Mouse (Mus musculus): Measurements from ENCODE around the gene Polr1d. TPM values are rescaled to one million over a fixed set of nuclear protein-coding genes. Genes with fewer than 3 reads are reported as not detected.

The Polr1d gene
- polyA plus RNA-seq, 1 experiment from 2014 or later, result 71.8 TPM

GRCm38 (mm10) chr5:147050816-147051499 is 25.9 kb upstream of the Polr1d start:
- 26% methylated on average over 13 of the region's 13 CpGs for whole genome bisulfite sequencing (ENCODE audit: missing documents)
- Histone ChIP-seq H3K36me3 (ENCODE audit: inconsistent target) (no peaks in the 10 kb centered on the region), H3K79me2 (ENCODE audit: inconsistent target) (peaks cover 85% of the 10 kb centered on the region; the same call in 1 of the 2 replicates), H3K27ac (no peak overlapping the region; the same call in 1 of the 2 replicates), H3K4me3 (ENCODE audit: inconsistent target) (peak overlapping the region; percentile 25)

- Histone ChIP-seq H3K27ac (no peak overlapping the region), H3K4me3 (ENCODE audit: inconsistent target) (no peak overlapping the region)
Observed at GRCm38 (mm10) chr5:147051500-147052308, 25.1 kb upstream of the Polr1d start.

GRCm38 (mm10) chr5:147052309-147052558 is 24.6 kb upstream of the Polr1d start:
- H3K79me2 ChIP-seq (ENCODE audit: inconsistent target), result peaks cover 92% of the 10 kb centered on the region
- H3K36me3 ChIP-seq (ENCODE audit: inconsistent target), result no peaks in the 10 kb centered on the region
- H3K4me3 ChIP-seq (ENCODE audit: inconsistent target), result no peak overlapping the region
- no peak overlapping the region for H3K27ac ChIP-seq
- WGBS (ENCODE audit: missing documents), result 97% methylated on average over 4 of the region's 4 CpGs

More at GRCm38 (mm10) chr5:147051500-147052308, 25.1 kb upstream of the Polr1d start:
- peaks cover 92% of the 10 kb centered on the region; the same call in 1 of the 2 replicates for H3K79me2 ChIP-seq (ENCODE audit: inconsistent target)
- no peaks in the 10 kb centered on the region for H3K36me3 ChIP-seq (ENCODE audit: inconsistent target)
- 73% methylated on average over 28 of the region's 29 CpGs for WGBS (ENCODE audit: missing documents)

- Histone ChIP-seq H3K4me3 (ENCODE audit: inconsistent target) (no peak overlapping the region), H3K27ac (no peak overlapping the region), H3K36me3 (ENCODE audit: inconsistent target) (no peaks in the 10 kb centered on the region), H3K79me2 (ENCODE audit: inconsistent target) (peaks cover 92% of the 10 kb centered on the region)
- WGBS (ENCODE audit: missing documents), result 90% methylated on average over 6 of the region's 6 CpGs
Observed at GRCm38 (mm10) chr5:147053071-147053470, 23.8 kb upstream of the Polr1d start.

- H3K27ac ChIP-seq, result no peak overlapping the region
Observed at GRCm38 (mm10) chr5:147053481-147053880, 23.4 kb upstream of the Polr1d start.

GRCm38 (mm10) chr5:147054328-147054727 is 22.5 kb upstream of the Polr1d start:
- 96% methylated on average over 6 of the region's 6 CpGs for WGBS (ENCODE audit: missing documents)
- H3K27ac ChIP-seq, result no peak overlapping the region
- H3K79me2 ChIP-seq (ENCODE audit: inconsistent target), result peaks cover 92% of the 10 kb centered on the region
- no peaks in the 10 kb centered on the region for H3K36me3 ChIP-seq (ENCODE audit: inconsistent target)
- H3K4me3 ChIP-seq (ENCODE audit: inconsistent target), result no peak overlapping the region

More at GRCm38 (mm10) chr5:147053481-147053880, 23.4 kb upstream of the Polr1d start:
- Histone ChIP-seq H3K4me3 (ENCODE audit: inconsistent target) (no peak overlapping the region), H3K79me2 (ENCODE audit: inconsistent target) (peaks cover 92% of the 10 kb centered on the region), H3K36me3 (ENCODE audit: inconsistent target) (no peaks in the 10 kb centered on the region)
- WGBS (ENCODE audit: missing documents), result 86% methylated on average over 3 of the region's 3 CpGs

- no peaks in the 10 kb centered on the region for H3K36me3 ChIP-seq (ENCODE audit: inconsistent target)
- no peak overlapping the region for H3K4me3 ChIP-seq (ENCODE audit: inconsistent target)
- H3K79me2 ChIP-seq (ENCODE audit: inconsistent target), result peaks cover 90% of the 10 kb centered on the region
- 100% methylated on average over 2 of the region's 2 CpGs for WGBS (ENCODE audit: missing documents)
- no peak overlapping the region for H3K27ac ChIP-seq
Observed at GRCm38 (mm10) chr5:147054747-147055270, 22.0 kb upstream of the Polr1d start.

- Histone ChIP-seq H3K36me3 (ENCODE audit: inconsistent target) (no peaks in the 10 kb centered on the region), H3K27ac (no peak overlapping the region), H3K79me2 (ENCODE audit: inconsistent target) (peaks cover 82% of the 10 kb centered on the region), H3K4me3 (ENCODE audit: inconsistent target) (no peak overlapping the region)
- 87% methylated on average over 6 of the region's 6 CpGs for WGBS (ENCODE audit: missing documents)
Observed at GRCm38 (mm10) chr5:147055572-147056245, 21.1 kb upstream of the Polr1d start.

GRCm38 (mm10) chr5:147056712-147057290 is 20.0 kb upstream of the Polr1d start:
- 96% methylated on average over 10 of the region's 10 CpGs for WGBS (ENCODE audit: missing documents)
- no peak overlapping the region for H3K27ac ChIP-seq
- peaks cover 85% of the 10 kb centered on the region for H3K79me2 ChIP-seq (ENCODE audit: inconsistent target)
- H3K4me3 ChIP-seq (ENCODE audit: inconsistent target), result no peak overlapping the region
- no peaks in the 10 kb centered on the region for H3K36me3 ChIP-seq (ENCODE audit: inconsistent target)

GRCm38 (mm10) chr5:147057626-147058414 is 19.0 kb upstream of the Polr1d start:
- Histone ChIP-seq H3K27ac (no peak overlapping the region), H3K36me3 (ENCODE audit: inconsistent target) (no peaks in the 10 kb centered on the region), H3K4me3 (ENCODE audit: inconsistent target) (no peak overlapping the region), H3K79me2 (ENCODE audit: inconsistent target) (peaks cover 85% of the 10 kb centered on the region)
- 96% methylated on average over 9 of the region's 9 CpGs for WGBS (ENCODE audit: missing documents)

GRCm38 (mm10) chr5:147058661-147059060 is 18.2 kb upstream of the Polr1d start:
- no peak overlapping the region for H3K27ac ChIP-seq
- H3K36me3 ChIP-seq (ENCODE audit: inconsistent target), result no peaks in the 10 kb centered on the region
- H3K4me3 ChIP-seq (ENCODE audit: inconsistent target), result no peak overlapping the region
- peaks cover 81% of the 10 kb centered on the region for H3K79me2 ChIP-seq (ENCODE audit: inconsistent target)
- WGBS (ENCODE audit: missing documents), result 99% methylated on average over 5 of the region's 5 CpGs

GRCm38 (mm10) chr5:147059319-147059718 is 17.5 kb upstream of the Polr1d start:
- Histone ChIP-seq H3K79me2 (ENCODE audit: inconsistent target) (peaks cover 80% of the 10 kb centered on the region), H3K27ac (no peak overlapping the region), H3K4me3 (ENCODE audit: inconsistent target) (no peak overlapping the region), H3K36me3 (ENCODE audit: inconsistent target) (no peaks in the 10 kb centered on the region)
- WGBS (ENCODE audit: missing documents), result 59% methylated on average over 9 of the region's 9 CpGs

- 65% methylated on average over 2 of the region's 2 CpGs for WGBS (ENCODE audit: missing documents)
- H3K27ac ChIP-seq, result no peak overlapping the region
Observed at GRCm38 (mm10) chr5:147060024-147060423, 16.8 kb upstream of the Polr1d start.

GRCm38 (mm10) chr5:147063215-147063661 is 13.6 kb upstream of the Polr1d start:
- no peaks in the 10 kb centered on the region for H3K36me3 ChIP-seq (ENCODE audit: inconsistent target)
- no peak overlapping the region for H3K4me3 ChIP-seq (ENCODE audit: inconsistent target)
- no peak overlapping the region for H3K27ac ChIP-seq
- H3K79me2 ChIP-seq (ENCODE audit: inconsistent target), result peaks cover 80% of the 10 kb centered on the region
- whole genome bisulfite sequencing (ENCODE audit: missing documents), result 67% methylated on average over 8 of the region's 8 CpGs

More at GRCm38 (mm10) chr5:147060024-147060423, 16.8 kb upstream of the Polr1d start:
- Histone ChIP-seq H3K4me3 (ENCODE audit: inconsistent target) (no peak overlapping the region), H3K79me2 (ENCODE audit: inconsistent target) (peaks cover 80% of the 10 kb centered on the region), H3K36me3 (ENCODE audit: inconsistent target) (no peaks in the 10 kb centered on the region)

Measured in macrophage (primary cell).